Mouse (Mus musculus): ENCODE measurements at regions not wholly inside any gene's neighbourhood (a gene's known extent, or its start where the extent isn't known, plus 50 kb on each side); places are given as distances from the start of the nearest gene placed in this dataset.

- no peak for TF ChIP-seq GATA1 (IDR thresholded peaks at IDR 0.05; ENCODE audit: borderline replicate concordance, low read length)
- TF ChIP-seq FLI1 (IDR thresholded peaks at IDR 0.05; ENCODE audit: low read length): no peak
- Histone ChIP-seq H3K4me1 (no peaks in the 10 kb centered on the region), H3K36me3 (replicated peaks; ENCODE audit: low read length) (no peaks in the 10 kb centered on the region), H3K27me3 (replicated peaks) (no peaks in the 10 kb centered on the region), H3K4me3 (replicated peaks) (no peak overlapping the region), H3K9me3 (peaks cover 5% of the 10 kb centered on the region; the same call in 1 of the 2 replicates)
Measured at GRCm38 (mm10) chr4:56387051-56387450, 352.8 kb upstream of the Gm26657 start.

GRCm38 (mm10) chr4:56375745-56376144, 364.1 kb upstream of the Gm26657 start:
- H3K36me3 ChIP-seq (replicated peaks; ENCODE audit: low read length): no peaks in the 10 kb centered on the region
- H3K9me3 ChIP-seq: peaks cover 9% of the 10 kb centered on the region; the same call in 1 of the 2 replicates
- H3K4me3 ChIP-seq (replicated peaks): no peak overlapping the region
- TF ChIP-seq GATA1 (IDR thresholded peaks at IDR 0.05; ENCODE audit: borderline replicate concordance, low read length): no peak
- no peak for TF ChIP-seq FLI1 (IDR thresholded peaks at IDR 0.05; ENCODE audit: low read length)
- no peaks in the 10 kb centered on the region for H3K27me3 ChIP-seq (replicated peaks)
- H3K4me1 ChIP-seq: no peaks in the 10 kb centered on the region

GRCm38 (mm10) chr4:56374466-56374865, 365.4 kb upstream of the Gm26657 start:
- Histone ChIP-seq H3K27me3 (replicated peaks) (no peaks in the 10 kb centered on the region), H3K4me1 (no peaks in the 10 kb centered on the region), H3K4me3 (replicated peaks) (no peak overlapping the region), H3K9me3 (peaks cover 9% of the 10 kb centered on the region; the same call in 1 of the 2 replicates), H3K36me3 (replicated peaks; ENCODE audit: low read length) (no peaks in the 10 kb centered on the region)
- TF ChIP-seq FLI1 (IDR thresholded peaks at IDR 0.05; ENCODE audit: low read length) (no peak), GATA1 (IDR thresholded peaks at IDR 0.05; ENCODE audit: borderline replicate concordance, low read length) (no peak)

GRCm38 (mm10) chr4:56373746-56374145, 366.1 kb upstream of the Gm26657 start:
- Histone ChIP-seq H3K4me1 (no peaks in the 10 kb centered on the region), H3K36me3 (replicated peaks; ENCODE audit: low read length) (no peaks in the 10 kb centered on the region), H3K9me3 (peaks cover 9% of the 10 kb centered on the region; the same call in 1 of the 2 replicates), H3K4me3 (replicated peaks) (no peak overlapping the region), H3K27me3 (replicated peaks) (no peaks in the 10 kb centered on the region)
- TF ChIP-seq FLI1 (IDR thresholded peaks at IDR 0.05; ENCODE audit: low read length) (no peak), GATA1 (IDR thresholded peaks at IDR 0.05; ENCODE audit: borderline replicate concordance, low read length) (no peak)

GRCm38 (mm10) chr4:56373167-56373566, 366.7 kb upstream of the Gm26657 start:
- TF ChIP-seq FLI1 (IDR thresholded peaks at IDR 0.05; ENCODE audit: low read length): no peak
- no peak for TF ChIP-seq GATA1 (IDR thresholded peaks at IDR 0.05; ENCODE audit: borderline replicate concordance, low read length)
- Histone ChIP-seq H3K27me3 (replicated peaks) (no peaks in the 10 kb centered on the region), H3K4me3 (replicated peaks) (no peak overlapping the region), H3K36me3 (replicated peaks; ENCODE audit: low read length) (no peaks in the 10 kb centered on the region), H3K4me1 (no peaks in the 10 kb centered on the region), H3K9me3 (peaks cover 9% of the 10 kb centered on the region; the same call in 1 of the 2 replicates)

GRCm38 (mm10) chr4:56372711-56373110, 367.2 kb upstream of the Gm26657 start:
- Histone ChIP-seq H3K36me3 (replicated peaks; ENCODE audit: low read length) (no peaks in the 10 kb centered on the region), H3K27me3 (replicated peaks) (no peaks in the 10 kb centered on the region), H3K9me3 (peaks cover 9% of the 10 kb centered on the region; the same call in 1 of the 2 replicates), H3K4me3 (replicated peaks) (no peak overlapping the region), H3K4me1 (no peaks in the 10 kb centered on the region)
- TF ChIP-seq FLI1 (IDR thresholded peaks at IDR 0.05; ENCODE audit: low read length): no peak
- TF ChIP-seq GATA1 (IDR thresholded peaks at IDR 0.05; ENCODE audit: borderline replicate concordance, low read length): no peak

GRCm38 (mm10) chr4:56364594-56364993, 375.3 kb upstream of the Gm26657 start:
- TF ChIP-seq FLI1 (IDR thresholded peaks at IDR 0.05; ENCODE audit: low read length): no peak
- TF ChIP-seq GATA1 (IDR thresholded peaks at IDR 0.05; ENCODE audit: borderline replicate concordance, low read length): no peak
- Histone ChIP-seq H3K27me3 (replicated peaks) (no peaks in the 10 kb centered on the region), H3K9me3 (no peaks in the 10 kb centered on the region), H3K4me3 (replicated peaks) (no peak overlapping the region), H3K36me3 (replicated peaks; ENCODE audit: low read length) (no peaks in the 10 kb centered on the region), H3K4me1 (no peaks in the 10 kb centered on the region)

GRCm38 (mm10) chr4:56362121-56362520, 377.7 kb upstream of the Gm26657 start:
- Histone ChIP-seq H3K27me3 (replicated peaks) (no peaks in the 10 kb centered on the region), H3K4me1 (no peaks in the 10 kb centered on the region), H3K4me3 (replicated peaks) (no peak overlapping the region), H3K9me3 (no peaks in the 10 kb centered on the region), H3K36me3 (replicated peaks; ENCODE audit: low read length) (no peaks in the 10 kb centered on the region)
- TF ChIP-seq GATA1 (IDR thresholded peaks at IDR 0.05; ENCODE audit: borderline replicate concordance, low read length) (no peak), FLI1 (IDR thresholded peaks at IDR 0.05; ENCODE audit: low read length) (no peak)

- no peaks in the 10 kb centered on the region for H3K36me3 ChIP-seq (replicated peaks; ENCODE audit: low read length)
- H3K4me1 ChIP-seq: no peaks in the 10 kb centered on the region
- TF ChIP-seq FLI1 (IDR thresholded peaks at IDR 0.05; ENCODE audit: low read length): no peak
- no peak for TF ChIP-seq GATA1 (IDR thresholded peaks at IDR 0.05; ENCODE audit: borderline replicate concordance, low read length)
- H3K27me3 ChIP-seq (replicated peaks): no peaks in the 10 kb centered on the region
- no peaks in the 10 kb centered on the region for H3K9me3 ChIP-seq
- H3K4me3 ChIP-seq (replicated peaks): no peak overlapping the region
Measured at GRCm38 (mm10) chr4:56349216-56349615, 390.7 kb upstream of the Gm26657 start.

GRCm38 (mm10) chr4:56325156-56325555, 414.7 kb upstream of the Gm26657 start:
- no peak overlapping the region for H3K4me3 ChIP-seq (replicated peaks)
- H3K9me3 ChIP-seq: no peaks in the 10 kb centered on the region
- H3K27me3 ChIP-seq (replicated peaks): no peaks in the 10 kb centered on the region
- no peaks in the 10 kb centered on the region for H3K4me1 ChIP-seq
- H3K36me3 ChIP-seq (replicated peaks; ENCODE audit: low read length): no peaks in the 10 kb centered on the region
- TF ChIP-seq GATA1 (IDR thresholded peaks at IDR 0.05; ENCODE audit: borderline replicate concordance, low read length): no peak
- no peak for TF ChIP-seq FLI1 (IDR thresholded peaks at IDR 0.05; ENCODE audit: low read length)

- Histone ChIP-seq H3K9me3 (no peaks in the 10 kb centered on the region), H3K36me3 (replicated peaks; ENCODE audit: low read length) (no peaks in the 10 kb centered on the region), H3K27me3 (replicated peaks) (no peaks in the 10 kb centered on the region), H3K4me3 (replicated peaks) (no peak overlapping the region), H3K4me1 (no peaks in the 10 kb centered on the region)
- TF ChIP-seq FLI1 (IDR thresholded peaks at IDR 0.05; ENCODE audit: low read length) (no peak), GATA1 (IDR thresholded peaks at IDR 0.05; ENCODE audit: borderline replicate concordance, low read length) (no peak)
Measured at GRCm38 (mm10) chr4:56319134-56319533, 420.7 kb upstream of the Gm26657 start.
